Mouse (Mus musculus): ENCODE results near the gene Vars. TPM values are rescaled to one million over a fixed set of nuclear protein-coding genes. Genes with fewer than 3 reads are reported as not detected.

Gene Vars
- polyA plus RNA-seq, 1 experiment, result 208 TPM

Other genes starting within 250 kb of the Vars start
- not detected for gene Cyp21a1, start 196.4 kb upstream of the Vars start, polyA plus RNA-seq (2012; fragmentation: generic; extraction: Trizol)
- 29.9 TPM for gene Stk19, start 164.0 kb upstream of the Vars start, polyA plus RNA-seq (2012; fragmentation: generic; extraction: Trizol)
- gene Dxo, start 164.0 kb upstream of the Vars start, polyA plus RNA-seq (2012; fragmentation: generic; extraction: Trizol), result 25.7 TPM
- 38.4 TPM for gene Skiv2l, start 150.8 kb upstream of the Vars start, polyA plus RNA-seq (2012; fragmentation: generic; extraction: Trizol)
- 60.0 TPM for gene Nelfe, start 150.6 kb upstream of the Vars start, polyA plus RNA-seq (2012; fragmentation: generic; extraction: Trizol)
- 0.37 TPM for gene Cfb, start 138.5 kb upstream of the Vars start, polyA plus RNA-seq (2012; fragmentation: generic; extraction: Trizol)
- gene Zbtb12, start 121.5 kb upstream of the Vars start, polyA plus RNA-seq (2012; fragmentation: generic; extraction: Trizol), result 10.2 TPM
- not detected for gene Gm20547, start 118.9 kb upstream of the Vars start, polyA plus RNA-seq (2012; fragmentation: generic; extraction: Trizol)
- 0.43 TPM for gene C2, start 102.7 kb upstream of the Vars start, polyA plus RNA-seq (2012; fragmentation: generic; extraction: Trizol)
- 94.5 TPM for gene Ehmt2, start 102.5 kb upstream of the Vars start, polyA plus RNA-seq (2012; fragmentation: generic; extraction: Trizol)
- gene Slc44a4, start 86.5 kb upstream of the Vars start, polyA plus RNA-seq (2012; fragmentation: generic; extraction: Trizol), result 14.6 TPM
- gene Neu1, start 69.7 kb upstream of the Vars start, polyA plus RNA-seq (2012; fragmentation: generic; extraction: Trizol), result 30.1 TPM
- gene Hspa1b, start 41.7 kb upstream of the Vars start, polyA plus RNA-seq (2012; fragmentation: generic; extraction: Trizol), result 7.3 TPM
- gene Gm20481, start 31.1 kb upstream of the Vars start, polyA plus RNA-seq (2012; fragmentation: generic; extraction: Trizol), result not detected
- 1.8 TPM for gene Hspa1a, start 28.8 kb upstream of the Vars start, polyA plus RNA-seq (2012; fragmentation: generic; extraction: Trizol)
- 1.3 TPM for gene Hspa1l, start 28.3 kb upstream of the Vars start, polyA plus RNA-seq (2012; fragmentation: generic; extraction: Trizol)
- gene Lsm2, start 19.1 kb upstream of the Vars start, polyA plus RNA-seq (2012; fragmentation: generic; extraction: Trizol), result 52.3 TPM
- gene Vwa7, start 15.6 kb downstream of the Vars start, polyA plus RNA-seq (2012; fragmentation: generic; extraction: Trizol), result 0.05 TPM
- 0.14 TPM for gene Sapcd1, start 27.0 kb downstream of the Vars start, polyA plus RNA-seq (2012; fragmentation: generic; extraction: Trizol)
- 2.1 TPM for gene Msh5, start 45.8 kb downstream of the Vars start, polyA plus RNA-seq (2012; fragmentation: generic; extraction: Trizol)
- gene Clic1, start 49.0 kb downstream of the Vars start, polyA plus RNA-seq (2012; fragmentation: generic; extraction: Trizol), result 412 TPM
- 101 TPM for gene Ddah2, start 58.0 kb downstream of the Vars start, polyA plus RNA-seq (2012; fragmentation: generic; extraction: Trizol)
- 0.18 TPM for gene Ly6g6c, start 64.4 kb downstream of the Vars start, polyA plus RNA-seq (2012; fragmentation: generic; extraction: Trizol)
- not detected for gene Mpig6b, start 65.2 kb downstream of the Vars start, polyA plus RNA-seq (2012; fragmentation: generic; extraction: Trizol)
- not detected for gene Ly6g6e, start 75.9 kb downstream of the Vars start, polyA plus RNA-seq (2012; fragmentation: generic; extraction: Trizol)
- gene Ly6g6d, start 77.1 kb downstream of the Vars start, polyA plus RNA-seq (2012; fragmentation: generic; extraction: Trizol), result not detected
- not detected for gene Ly6g6f, start 84.6 kb downstream of the Vars start, polyA plus RNA-seq (2012; fragmentation: generic; extraction: Trizol)
- gene Abhd16a, start 88.3 kb downstream of the Vars start, polyA plus RNA-seq (2012; fragmentation: generic; extraction: Trizol), result 64.7 TPM
- not detected for gene Ly6g5c, start 107.3 kb downstream of the Vars start, polyA plus RNA-seq (2012; fragmentation: generic; extraction: Trizol)
- 0.11 TPM for gene Ly6g5b, start 114.4 kb downstream of the Vars start, polyA plus RNA-seq (2012; fragmentation: generic; extraction: Trizol)
- gene Gpank1, start 120.5 kb downstream of the Vars start, polyA plus RNA-seq (2012; fragmentation: generic; extraction: Trizol), result 17.4 TPM
- gene Csnk2b, start 121.1 kb downstream of the Vars start, polyA plus RNA-seq (2012; fragmentation: generic; extraction: Trizol), result 320 TPM
- gene D17H6S53E, start 125.4 kb downstream of the Vars start, polyA plus RNA-seq (2012; fragmentation: generic; extraction: Trizol), result 12.8 TPM
- 0.18 TPM for gene Apom, start 131.1 kb downstream of the Vars start, polyA plus RNA-seq (2012; fragmentation: generic; extraction: Trizol)
- 271 TPM for gene Bag6, start 134.2 kb downstream of the Vars start, polyA plus RNA-seq (2012; fragmentation: generic; extraction: Trizol)
- 153 TPM for gene Prrc2a, start 163.9 kb downstream of the Vars start, polyA plus RNA-seq (2012; fragmentation: generic; extraction: Trizol)
- gene Aif1, start 175.1 kb downstream of the Vars start, polyA plus RNA-seq (2012; fragmentation: generic; extraction: Trizol), result not detected
- gene Lst1, start 187.5 kb downstream of the Vars start, polyA plus RNA-seq (2012; fragmentation: generic; extraction: Trizol), result 4.3 TPM
- gene Ltb, start 193.5 kb downstream of the Vars start, polyA plus RNA-seq (2012; fragmentation: generic; extraction: Trizol), result 0.05 TPM
- gene Tnf, start 201.0 kb downstream of the Vars start, polyA plus RNA-seq (2012; fragmentation: generic; extraction: Trizol), result 0.05 TPM
- gene Lta, start 204.4 kb downstream of the Vars start, polyA plus RNA-seq (2012; fragmentation: generic; extraction: Trizol), result 0.26 TPM
- gene Gm16181, start 219.8 kb downstream of the Vars start, polyA plus RNA-seq (2012; fragmentation: generic; extraction: Trizol), result 0.18 TPM
- gene Atp6v1g2, start 232.7 kb downstream of the Vars start, polyA plus RNA-seq (2012; fragmentation: generic; extraction: Trizol), result 2.0 TPM
- 27.1 TPM for gene Nfkbil1, start 234.8 kb downstream of the Vars start, polyA plus RNA-seq (2012; fragmentation: generic; extraction: Trizol)
- 268 TPM for gene Ddx39b, start 240.8 kb downstream of the Vars start, polyA plus RNA-seq (2012; fragmentation: generic; extraction: Trizol)

All from myocyte (in vitro differentiated cells).